Mouse (Mus musculus) hindbrain, embryonic 14.5 days (tissue): ENCODE results near the gene Uchl4. TPM values are rescaled to one million over a fixed set of nuclear protein-coding genes. Genes with fewer than 3 reads are reported as not detected.
A peak's percentile ranks its signal among the peaks of the same experiment; 100 is the strongest.

Experiments used
- ATAC-seq: fragments of 200-750 bp; cut with Nextera tagmentation; 2 replicates; pipeline ENCODE4 v1.8.0; 2017; ENCODE audit warnings: moderate number of reproducible peaks, mild to moderate bottlenecking, moderate TSS enrichment, moderate library complexity; ENCODE audit not compliant: low FRiP score
- DNase-seq: peaks from one replicate; pipeline ENCODE4 v3.0.0-alpha.2; 2015; ENCODE audit warnings: low spot score
- H3K27ac ChIP-seq: fragments of 300-500 bp; sonication (generic); 2 replicates; pipeline ENCODE4 v1.5.1; 2014; ENCODE audit warnings: mild to moderate bottlenecking, moderate library complexity
- H3K27me3 ChIP-seq: fragments of 300-500 bp; sonication (generic); 2 replicates; pipeline ENCODE4 v1.6.1; 2014; ENCODE audit warnings: mild to moderate bottlenecking, low read length, mixed read lengths; ENCODE audit not compliant: control insufficient read depth, insufficient read depth
- H3K36me3 ChIP-seq: fragments of 300-500 bp; sonication (generic); replicated peaks from 2 replicates; pipeline ENCODE4 v1.6.1; 2014; ENCODE audit not compliant: control insufficient read depth, insufficient read depth
- H3K4me1 ChIP-seq: fragments of 300-500 bp; sonication (generic); replicated peaks from 2 replicates; pipeline ENCODE4 v1.6.1; 2014; ENCODE audit warnings: antibody characterized with exemption, low read length, mixed read lengths; ENCODE audit not compliant: control insufficient read depth, insufficient read depth
- H3K4me2 ChIP-seq: fragments of 300-500 bp; sonication (generic); replicated peaks from 2 replicates; pipeline ENCODE4 v1.6.1; 2014; ENCODE audit warnings: mild to moderate bottlenecking, moderate library complexity
- H3K4me3 ChIP-seq: fragments of 300-500 bp; sonication (generic); replicated peaks from 2 replicates; pipeline ENCODE4 v1.5.1; 2014; ENCODE audit warnings: mild to moderate bottlenecking, low read length
- H3K9ac ChIP-seq: fragments of 300-500 bp; sonication (generic); 2 replicates; pipeline ENCODE4 v1.6.1; 2014
- H3K9me3 ChIP-seq: fragments of 300-500 bp; sonication (generic); 2 replicates; pipeline ENCODE4 v1.6.1; 2016; ENCODE audit warnings: low read length; ENCODE audit not compliant: control insufficient read depth
- WGBS: fragments of 180-500 bp; shearing (Covaris S2); extraction: QIAGEN DNeasy Blood & Tissue Kit; methylation state at CpG from one replicate; pipeline ENCODE4 v1.1.7; 2014; 5-methylcytosine and 5-hydroxymethylcytosine counted together
- polyA plus RNA-seq: library from polyadenylated mRNA; unstranded; fragments of >200 nt; fragmentation: Nextera tagmentation; extraction: Ambion mirVana; gene quantifications from 2 replicates; pipeline ENCODE4 v1.2.1, GENCODE M21; 2014

Uchl4 gene
- polyA plus RNA-seq, 1 experiment from 2014 or later: 2.8 TPM

DNA sequence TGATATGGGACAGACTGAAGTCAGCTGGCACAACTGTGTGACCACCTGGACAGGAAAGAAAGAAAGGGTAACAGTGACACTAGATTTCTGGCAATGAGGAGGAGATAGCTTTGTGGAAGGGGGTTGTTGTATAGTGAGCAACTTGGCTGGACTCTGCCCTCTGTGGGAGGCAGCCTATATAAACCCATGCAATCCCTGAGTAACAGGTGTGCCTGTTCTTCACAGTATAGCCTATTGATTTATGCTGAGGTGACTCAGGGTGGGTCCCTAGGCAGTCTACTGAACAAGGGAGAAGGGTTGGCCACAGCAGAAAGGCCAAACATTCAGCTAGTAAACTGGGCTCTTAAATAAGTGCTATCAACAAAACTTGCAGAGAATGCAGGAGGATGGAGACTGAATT, 9.2 kb upstream of the Uchl4 start:
- no peak for ATAC-seq
- Histone ChIP-seq H3K9ac (no peak overlapping the region), H3K27ac (no peak overlapping the region), H3K36me3 (no peaks in the 10 kb centered on the region), H3K4me2 (no peak overlapping the region), H3K9me3 (no peaks in the 10 kb centered on the region), H3K27me3 (no peaks in the 10 kb centered on the region), H3K4me1 (no peaks in the 10 kb centered on the region), H3K4me3 (no peak overlapping the region)
- DNase-seq: no peak

DNA sequence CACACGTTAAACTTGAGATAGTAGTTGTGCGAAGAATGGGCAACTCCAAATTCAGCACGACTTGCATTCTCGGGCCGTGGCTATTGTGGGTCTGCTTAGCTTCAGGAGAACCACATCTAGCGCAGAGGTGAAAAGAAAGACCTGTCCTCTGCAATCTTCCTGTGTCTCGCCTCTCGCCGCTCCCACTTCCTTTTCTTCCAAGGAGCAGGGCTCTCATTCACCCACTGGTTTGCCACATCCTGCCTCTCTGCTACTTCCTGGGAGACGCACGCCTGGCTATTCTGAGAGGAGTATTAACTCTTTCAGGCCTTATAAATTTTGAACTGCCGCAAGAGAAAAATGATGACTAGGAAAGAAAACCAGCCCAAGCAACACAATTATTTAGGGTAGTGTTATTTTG, 7.3 kb upstream of the Uchl4 start:
- WGBS: 84% methylated on average over 12 of the region's 12 CpGs
- no peak overlapping the region for H3K9ac ChIP-seq
- peaks cover 8% of the 10 kb centered on the region; the same call in 1 of the 2 replicates for H3K4me1 ChIP-seq
- no peaks in the 10 kb centered on the region for H3K27me3 ChIP-seq
- no peaks in the 10 kb centered on the region for H3K9me3 ChIP-seq
- H3K27ac ChIP-seq: no peak overlapping the region
- ATAC-seq (no peak), DNase-seq (no peak)
- no peaks in the 10 kb centered on the region for H3K36me3 ChIP-seq
- H3K4me3 ChIP-seq: no peak overlapping the region
- H3K4me2 ChIP-seq: no peak overlapping the region

DNA sequence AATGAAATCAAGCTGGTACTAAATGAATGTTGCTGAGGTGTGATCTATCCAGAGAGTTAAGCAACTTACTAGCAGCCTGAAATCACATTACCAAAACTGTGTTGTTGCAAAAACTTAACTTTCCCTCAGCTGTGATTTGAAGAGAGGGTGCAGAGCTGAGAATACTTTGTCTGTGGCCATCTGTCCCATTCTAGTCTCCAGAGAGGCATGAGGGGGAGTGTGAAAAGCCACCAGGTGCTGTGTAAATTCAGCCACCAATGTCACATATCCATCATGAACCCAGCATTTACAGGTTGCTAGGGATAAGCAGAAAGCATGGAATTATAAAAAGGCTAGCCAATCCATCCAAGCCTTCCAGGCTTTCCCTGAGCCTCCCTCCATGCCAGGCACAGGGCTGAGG, 6.0 kb upstream of the Uchl4 start:
- DNase-seq: no peak
- no peak overlapping the region for H3K9ac ChIP-seq
- no peak for ATAC-seq

DNA sequence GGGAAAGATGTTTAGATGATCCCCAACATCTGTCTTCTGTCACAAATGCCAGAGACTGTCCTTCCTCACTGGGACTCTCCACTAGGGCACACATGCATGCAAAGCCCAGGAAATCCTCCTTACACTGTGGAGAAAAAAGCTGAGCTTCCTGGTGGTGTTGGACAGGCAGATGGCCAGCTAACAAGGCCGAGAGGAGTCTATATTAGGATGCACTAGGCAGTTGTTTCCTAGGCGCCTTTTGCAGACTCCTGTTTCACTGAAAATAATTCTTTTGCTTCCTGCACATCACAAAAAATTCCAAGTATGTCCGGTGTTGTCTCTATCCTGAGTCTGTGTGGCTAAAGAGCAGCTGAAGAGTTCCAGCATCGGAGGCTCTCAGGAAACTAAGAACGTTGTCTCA, 3.8 kb upstream of the Uchl4 start:
- Histone ChIP-seq H3K4me3 (no peak overlapping the region), H3K4me1 (peaks cover 16% of the 10 kb centered on the region), H3K4me2 (no peak overlapping the region), H3K9me3 (no peaks in the 10 kb centered on the region), H3K27ac (no peak overlapping the region), H3K9ac (peak overlapping the region; percentile 3; the same call in 1 of the 2 replicates), H3K27me3 (no peaks in the 10 kb centered on the region), H3K36me3 (no peaks in the 10 kb centered on the region)
- 84% methylated on average over 5 of the region's 5 CpGs for WGBS
- DNase-seq (no peak), ATAC-seq (no peak)

More for the DNA sequence above, 6.0 kb upstream of the Uchl4 start:
- no peaks in the 10 kb centered on the region for H3K36me3 ChIP-seq
- no peak overlapping the region for H3K27ac ChIP-seq
- H3K27me3 ChIP-seq: no peaks in the 10 kb centered on the region
- H3K9me3 ChIP-seq: no peaks in the 10 kb centered on the region
- H3K4me1 ChIP-seq: peaks cover 13% of the 10 kb centered on the region
- H3K4me2 ChIP-seq: no peak overlapping the region
- no peak overlapping the region for H3K4me3 ChIP-seq

DNA sequence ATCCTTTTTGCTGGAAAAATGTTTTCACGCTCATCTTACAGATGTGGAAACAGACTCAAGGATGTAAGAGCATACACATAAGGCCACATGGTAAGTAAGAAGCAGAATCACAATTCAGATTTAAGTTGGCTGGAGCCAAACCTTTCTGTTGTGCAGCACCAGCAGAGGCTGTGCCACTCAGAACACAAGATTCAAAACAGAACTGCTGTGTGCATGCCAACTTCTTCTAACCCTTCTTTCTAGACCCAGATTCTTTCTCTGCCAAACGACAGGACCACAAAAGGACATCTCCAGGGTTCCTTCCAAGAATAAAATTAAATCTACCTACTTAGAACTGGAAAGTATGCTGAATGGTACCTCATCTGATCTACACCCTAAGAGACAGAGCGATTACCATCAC, 3.3 kb upstream of the Uchl4 start:
- WGBS: 79% methylated on average over 3 of the region's 3 CpGs
- no peak overlapping the region for H3K4me3 ChIP-seq
- H3K4me2 ChIP-seq: no peak overlapping the region
- peak overlapping the region; percentile 3; the same call in 1 of the 2 replicates for H3K9ac ChIP-seq
- no peak overlapping the region for H3K27ac ChIP-seq
- no peaks in the 10 kb centered on the region for H3K27me3 ChIP-seq
- no peaks in the 10 kb centered on the region for H3K36me3 ChIP-seq
- ATAC-seq (no peak), DNase-seq (no peak)
- no peaks in the 10 kb centered on the region for H3K9me3 ChIP-seq
- peaks cover 16% of the 10 kb centered on the region for H3K4me1 ChIP-seq

DNA sequence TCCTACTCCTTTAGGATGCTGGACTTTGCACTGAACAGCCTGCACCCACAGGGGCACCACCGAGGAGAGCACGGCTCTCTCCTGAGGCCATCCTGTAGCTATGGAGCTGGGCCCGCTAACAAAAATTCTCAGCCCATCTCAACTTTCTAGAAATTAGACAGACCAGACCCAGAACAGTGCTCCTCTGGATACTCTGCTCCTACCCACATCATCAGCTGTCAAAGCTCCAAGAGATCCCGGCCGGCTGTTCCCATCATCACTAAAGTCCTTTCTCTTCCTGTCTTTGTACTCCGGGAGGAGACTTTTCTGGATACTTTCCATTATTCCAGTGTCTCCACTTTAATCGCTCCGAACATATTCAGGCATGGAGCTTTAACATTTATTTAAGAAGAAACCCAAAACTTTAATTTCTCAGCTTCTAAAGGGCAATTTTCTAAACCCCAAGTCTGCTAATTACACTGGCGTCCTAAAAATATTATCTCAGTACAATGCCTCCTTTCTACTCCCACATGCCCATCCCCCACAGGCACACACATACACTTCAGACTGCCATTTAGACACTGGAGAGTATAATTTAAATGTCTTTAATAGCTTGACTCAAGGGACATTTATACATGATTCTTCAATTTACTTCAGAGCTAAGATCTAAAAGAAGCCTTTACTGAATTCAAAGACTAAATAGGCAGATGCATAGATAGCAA, 2.6 kb upstream of the Uchl4 start:
- Histone ChIP-seq H3K27me3 (no peaks in the 10 kb centered on the region), H3K36me3 (no peaks in the 10 kb centered on the region), H3K4me1 (peaks cover 16% of the 10 kb centered on the region), H3K27ac (peak overlapping the region; percentile 35; the same call in 1 of the 2 replicates), H3K4me3 (no peak overlapping the region), H3K4me2 (no peak overlapping the region), H3K9ac (no peak overlapping the region), H3K9me3 (no peaks in the 10 kb centered on the region)
- DNase-seq (peak; percentile 26), ATAC-seq (no peak)
- WGBS: 60% methylated on average over 9 of the region's 9 CpGs

DNA sequence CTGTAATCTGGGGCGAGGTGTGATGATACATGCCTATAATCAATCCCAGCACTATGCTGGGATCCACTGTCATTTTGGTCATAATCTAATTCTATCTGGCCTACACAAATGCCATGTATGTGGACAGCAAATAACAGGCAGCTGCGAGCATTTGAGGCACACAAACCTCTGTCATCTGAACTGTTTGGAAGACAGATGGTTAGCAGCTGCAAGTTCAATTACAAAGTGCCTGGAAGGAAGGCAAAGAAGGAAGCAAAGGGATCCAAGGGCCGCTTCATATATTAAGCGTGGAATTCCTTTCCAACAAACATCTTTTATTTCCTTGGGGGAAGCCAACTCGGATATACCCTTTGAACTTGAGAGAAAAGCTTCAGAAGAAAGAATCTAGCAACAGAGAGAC, 1.3 kb upstream of the Uchl4 start:
- peaks cover 16% of the 10 kb centered on the region for H3K4me1 ChIP-seq
- H3K27ac ChIP-seq: 0 out of 2 replicates have a peak overlapping the region, but pooled peaks have one; percentile 20
- no peaks in the 10 kb centered on the region for H3K27me3 ChIP-seq
- H3K4me2 ChIP-seq: no peak overlapping the region
- H3K36me3 ChIP-seq: no peaks in the 10 kb centered on the region
- H3K9me3 ChIP-seq: no peaks in the 10 kb centered on the region
- ATAC-seq (no peak), DNase-seq (no peak)
- no peak overlapping the region for H3K4me3 ChIP-seq
- 48% methylated on average over 5 of the region's 5 CpGs for WGBS
- H3K9ac ChIP-seq: no peak overlapping the region

DNA sequence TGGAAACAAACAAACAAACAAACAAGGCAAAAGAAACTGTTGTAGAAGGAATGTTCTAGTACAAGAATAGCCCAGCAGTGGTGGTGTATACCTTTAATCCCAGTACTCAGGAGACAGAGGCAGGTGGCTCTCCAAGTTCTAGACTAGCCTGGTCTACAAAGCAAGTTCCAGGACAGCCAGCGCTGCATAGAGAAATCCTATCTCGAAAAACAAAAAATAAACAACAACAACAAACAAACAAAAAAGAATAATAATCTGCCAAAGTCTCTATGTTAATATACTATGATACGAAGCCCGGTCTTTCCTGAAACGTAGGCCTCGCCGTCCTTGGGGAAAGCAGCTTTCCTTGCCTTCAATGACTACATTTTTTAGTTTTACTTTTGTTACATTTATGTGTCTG, 1.1 kb downstream of the Uchl4 start:
- H3K9me3 ChIP-seq: no peaks in the 10 kb centered on the region
- H3K4me2 ChIP-seq: no peak overlapping the region
- ATAC-seq: no peak
- H3K4me3 ChIP-seq: no peak overlapping the region
- WGBS: 96% methylated on average over 7 of the region's 7 CpGs
- no peak overlapping the region for H3K9ac ChIP-seq
- H3K4me1 ChIP-seq: peaks cover 16% of the 10 kb centered on the region
- H3K27ac ChIP-seq: no peak overlapping the region
- H3K36me3 ChIP-seq: no peaks in the 10 kb centered on the region
- DNase-seq: no peak
- H3K27me3 ChIP-seq: no peaks in the 10 kb centered on the region

DNA sequence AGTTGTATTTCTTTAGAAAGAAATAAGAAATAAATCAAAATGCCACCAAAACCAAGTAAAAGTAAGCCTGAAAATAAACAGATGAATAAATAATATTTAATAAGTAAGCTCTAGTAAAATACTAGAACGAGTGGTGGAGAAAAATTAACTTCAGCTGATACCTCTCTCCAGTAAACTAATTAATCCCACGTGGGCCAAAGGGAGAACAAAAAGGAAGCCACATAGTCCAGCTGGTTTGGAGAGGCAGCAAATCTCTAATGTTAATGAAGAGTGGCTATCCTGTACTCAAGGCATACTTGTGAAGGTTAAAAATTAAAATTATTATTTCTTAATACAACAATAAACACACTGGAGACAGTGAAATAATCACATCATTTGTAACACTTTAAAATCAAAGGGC, 5.1 kb downstream of the Uchl4 start:
- no peaks in the 10 kb centered on the region for H3K36me3 ChIP-seq
- no peak overlapping the region for H3K4me3 ChIP-seq
- DNase-seq (no peak), ATAC-seq (no peak)
- H3K27me3 ChIP-seq: no peaks in the 10 kb centered on the region
- H3K9ac ChIP-seq: no peak overlapping the region
- H3K9me3 ChIP-seq: no peaks in the 10 kb centered on the region
- H3K4me1 ChIP-seq: no peaks in the 10 kb centered on the region; the same call in none of the 2 replicates
- WGBS: 54% methylated on average over 2 of the region's 2 CpGs
- no peak overlapping the region for H3K27ac ChIP-seq
- no peak overlapping the region for H3K4me2 ChIP-seq

DNA sequence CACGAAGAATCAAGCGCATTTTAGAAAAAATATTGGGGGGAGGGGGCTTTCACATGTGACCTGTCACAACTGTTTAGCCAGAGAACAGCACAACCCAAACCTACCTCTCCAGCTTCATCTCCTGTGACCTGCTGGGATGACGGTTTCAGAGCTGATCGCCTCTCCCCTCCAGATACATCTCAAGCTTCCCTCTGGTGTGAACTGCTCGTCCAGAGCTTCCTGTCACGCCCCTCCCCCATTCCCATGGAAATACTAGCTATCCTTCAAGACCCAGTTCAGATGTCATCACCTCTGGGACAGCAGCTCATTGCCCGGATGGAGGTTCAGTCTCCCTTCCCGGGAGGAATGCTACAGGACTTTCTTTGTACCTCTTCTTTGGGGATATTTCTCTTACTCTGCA, 5.7 kb downstream of the Uchl4 start:
- Histone ChIP-seq H3K9me3 (no peaks in the 10 kb centered on the region), H3K4me2 (no peak overlapping the region), H3K27ac (no peak overlapping the region), H3K9ac (no peak overlapping the region), H3K4me3 (no peak overlapping the region), H3K4me1 (no peaks in the 10 kb centered on the region; the same call in none of the 2 replicates), H3K36me3 (no peaks in the 10 kb centered on the region), H3K27me3 (no peaks in the 10 kb centered on the region)
- 53% methylated on average over 8 of the region's 8 CpGs for WGBS
- DNase-seq (no peak), ATAC-seq (no peak)
